Mouse (Mus musculus): Measurements from ENCODE around the gene Gp2. TPM values are rescaled to one million over a fixed set of nuclear protein-coding genes. Genes with fewer than 3 reads are reported as not detected.
A peak's percentile ranks its signal among the peaks of the same experiment; 100 is the strongest.

Gene Gp2
- not detected for total RNA-seq (2021)
- not detected in 2 replicates for polyA plus RNA-seq (2012; rRNA removed)
- long read RNA-seq: 0 reads

DNA sequence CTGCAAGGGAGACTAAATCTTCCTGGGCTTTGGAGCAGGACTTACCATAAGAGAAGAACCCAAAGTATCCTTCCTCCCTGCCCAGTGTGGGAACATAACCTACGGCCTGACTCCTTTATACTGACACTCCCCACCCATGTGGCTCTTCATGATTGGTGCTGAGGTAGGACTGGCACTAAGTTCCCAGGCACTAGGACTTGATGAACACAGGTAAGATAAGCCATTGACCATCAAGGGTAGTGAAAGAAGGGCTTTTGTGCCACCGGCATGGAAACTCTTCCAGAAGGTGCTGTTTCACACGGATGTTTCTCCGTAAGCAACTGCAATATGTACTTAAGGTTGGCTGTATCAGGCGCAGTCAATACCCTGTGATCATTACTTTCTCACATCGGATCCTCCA is at the start of gene Gp2:
Gene Gp2 (minus strand): TSS at position 101 of the 400 bp plus-strand sequence.
- no peak for DNase-seq

DNA sequence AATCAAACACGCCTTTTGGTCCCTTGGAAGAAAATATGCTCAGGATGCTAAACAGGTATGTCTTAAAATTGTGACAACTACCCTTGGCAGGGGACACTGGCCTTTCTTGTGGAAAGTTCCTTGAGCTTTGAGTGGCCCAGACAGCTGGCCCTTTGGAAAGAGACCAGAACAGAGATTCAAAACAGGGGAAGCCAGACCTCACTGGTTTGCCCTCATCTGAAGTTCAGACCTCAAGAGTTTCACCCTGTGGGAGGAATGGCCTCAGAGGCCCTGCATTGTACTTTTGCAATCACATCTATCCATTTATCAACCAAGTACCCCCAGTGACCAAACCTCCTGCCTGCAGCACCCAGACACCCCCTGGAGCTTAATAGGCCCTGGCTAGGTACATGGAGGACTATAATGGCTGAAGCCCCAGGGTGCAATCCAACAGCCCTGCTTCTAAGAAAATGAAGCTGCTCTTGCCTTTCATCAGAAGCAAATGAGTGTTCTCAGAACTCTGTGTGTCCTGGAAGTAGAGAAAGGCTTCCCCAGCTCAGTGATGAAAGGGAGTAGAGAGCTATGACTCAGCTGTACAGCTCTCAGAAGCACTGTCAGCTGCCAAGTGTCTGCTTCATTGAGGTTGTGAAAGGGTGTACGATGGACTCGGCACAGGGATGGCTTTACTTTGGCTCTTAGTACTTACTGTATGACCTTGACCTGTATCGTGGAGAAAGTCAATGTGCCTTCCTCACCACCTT is 31.1 kb upstream of the Gp2 start:
- DNase-seq: peak; percentile 51

DNA sequence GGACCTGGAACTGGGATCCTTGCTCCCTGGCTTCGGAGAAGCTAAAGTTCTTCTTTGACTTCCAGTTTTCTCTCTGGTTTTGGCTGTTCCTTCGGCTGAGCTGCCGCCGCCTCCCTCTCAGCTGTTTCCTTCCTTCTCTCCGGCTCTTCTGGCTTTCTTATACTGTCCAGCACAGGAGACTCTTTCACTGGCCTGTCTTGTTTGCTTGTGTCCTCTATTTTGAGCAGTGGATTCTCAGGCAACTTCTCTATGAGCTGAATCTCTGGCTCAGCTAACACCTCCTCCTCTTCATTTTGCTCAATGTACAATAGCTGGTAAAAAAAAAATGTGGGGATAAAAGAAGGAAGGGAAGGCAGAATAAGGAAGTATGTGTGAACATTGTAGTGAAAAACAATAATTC is 27.6 kb upstream of the Gp2 start:
- no peak for DNase-seq

DNA sequence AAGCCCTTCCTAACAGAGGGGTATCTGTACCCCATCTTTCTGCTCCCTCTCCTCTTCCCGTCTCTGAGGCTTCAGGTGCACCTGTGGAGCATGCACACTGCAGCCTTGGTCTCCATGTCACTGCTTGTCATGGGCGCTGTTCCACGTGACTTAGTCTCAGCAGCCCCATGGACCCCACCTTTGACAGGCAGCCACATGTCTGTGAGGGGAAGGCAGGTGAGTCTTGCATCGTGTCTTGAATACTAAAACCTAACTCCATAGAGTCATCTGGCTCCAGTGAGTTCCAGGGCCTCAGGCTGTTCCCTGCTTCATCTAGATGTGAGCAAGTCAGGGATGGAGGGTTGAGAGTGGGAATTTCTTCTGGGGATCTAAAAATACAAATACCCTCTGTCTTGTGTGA is 25.1 kb upstream of the Gp2 start:
- no peak for DNase-seq

DNA sequence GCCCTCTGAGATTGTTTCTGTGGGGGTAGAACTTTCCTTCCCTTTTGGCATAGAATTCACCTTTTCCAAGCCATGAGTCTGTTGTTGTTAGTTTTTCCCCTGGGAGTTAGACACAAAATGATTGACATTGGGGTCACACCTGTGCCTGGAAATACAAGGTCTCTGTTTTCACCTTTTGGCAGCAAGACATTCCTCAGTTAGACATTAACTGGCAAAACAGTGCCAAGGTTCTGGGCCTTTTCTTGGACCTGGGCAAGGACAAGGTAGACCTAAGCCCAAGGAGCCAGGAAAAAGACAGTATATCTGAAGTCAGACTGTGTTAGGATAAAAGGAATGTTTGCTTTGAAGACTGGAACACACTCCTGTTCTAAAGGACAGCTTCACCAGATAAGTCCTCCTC is 20.2 kb upstream of the Gp2 start, which contains the start of gene Umod:
Gene Umod (minus strand): TSS at position 27 of the 400 bp plus-strand sequence.
- no peak for DNase-seq

DNA sequence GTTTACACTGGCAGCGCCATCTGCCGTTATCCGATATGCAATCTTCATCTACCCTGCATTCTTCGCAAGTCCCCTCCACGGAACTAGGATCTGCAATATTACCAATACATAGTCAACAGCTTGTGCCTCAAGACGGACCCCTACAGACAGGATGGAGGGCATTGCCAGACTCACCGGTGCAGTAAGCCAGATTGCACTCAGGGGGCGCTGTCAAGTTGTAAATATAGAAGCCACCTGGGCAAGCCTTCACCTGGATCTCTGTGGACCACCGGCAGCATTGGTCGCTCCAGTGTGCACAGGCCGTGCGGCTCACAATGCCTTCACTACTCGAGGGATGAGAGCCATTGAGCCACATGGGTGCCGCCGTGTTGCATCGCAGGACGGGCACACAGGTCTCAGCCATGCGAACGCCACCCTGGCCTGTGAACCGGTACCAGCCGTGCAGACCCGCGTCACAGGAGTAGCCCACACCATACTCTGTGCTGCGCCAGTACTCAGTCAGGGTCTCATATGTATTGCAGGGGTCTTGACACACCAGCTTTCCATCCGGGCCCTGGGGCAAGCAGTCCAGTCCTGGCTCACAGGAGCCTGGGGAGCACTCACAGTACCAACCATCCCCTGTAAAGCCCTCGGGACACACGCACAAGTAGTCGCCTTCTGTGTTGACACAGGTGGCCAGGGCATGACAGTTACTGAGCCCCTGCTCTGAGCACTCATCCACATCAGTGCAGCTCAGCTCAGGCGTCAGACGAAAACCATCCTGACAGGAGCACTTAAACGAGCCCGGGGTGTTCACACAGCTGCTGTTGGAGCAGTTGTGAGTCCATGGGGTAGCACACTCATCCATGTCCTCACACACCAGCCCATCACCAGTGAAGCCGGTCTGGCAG is 17.7 kb upstream of the Gp2 start:
- no peak for DNase-seq

DNA sequence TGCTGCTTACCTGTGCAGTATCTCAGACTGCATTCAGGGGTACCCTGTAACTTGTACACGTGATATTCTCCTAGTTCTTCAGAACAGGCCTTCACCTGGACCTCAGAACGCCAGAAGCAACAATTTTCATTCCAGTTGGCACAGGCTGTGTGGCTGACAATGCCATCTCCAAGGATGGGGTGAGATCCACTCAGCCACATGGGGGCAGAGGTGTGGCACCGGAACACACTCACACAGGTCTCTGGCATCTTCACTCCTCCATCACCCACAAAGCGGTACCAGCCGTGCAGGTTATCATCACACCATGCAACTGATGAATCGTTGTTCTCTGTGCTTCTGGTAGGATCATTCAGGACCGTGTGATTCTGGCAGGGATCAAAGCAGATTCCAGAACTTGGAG is 4.9 kb downstream of the Gp2 start:
- DNase-seq: no peak

DNA sequence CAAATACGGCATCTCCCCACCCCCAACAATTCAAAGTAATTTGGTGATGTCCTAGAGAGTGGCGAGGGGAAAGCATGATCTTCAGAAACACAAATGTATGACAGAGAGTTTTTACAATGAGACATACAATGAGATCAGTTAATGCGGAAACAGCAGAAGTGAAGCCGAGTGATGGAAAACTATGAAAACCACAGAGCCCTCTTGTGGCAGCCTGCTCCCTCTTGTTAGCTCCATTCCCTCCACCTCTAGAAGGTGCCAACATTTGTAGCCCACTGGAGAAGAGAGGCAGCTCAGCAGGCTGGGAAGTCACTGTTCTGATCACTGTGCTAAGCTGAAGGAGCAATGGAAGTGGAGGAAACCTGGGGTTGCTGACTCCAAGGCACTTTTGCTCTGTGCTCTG is 15.2 kb downstream of the Gp2 start:
- no peak for DNase-seq

DNA sequence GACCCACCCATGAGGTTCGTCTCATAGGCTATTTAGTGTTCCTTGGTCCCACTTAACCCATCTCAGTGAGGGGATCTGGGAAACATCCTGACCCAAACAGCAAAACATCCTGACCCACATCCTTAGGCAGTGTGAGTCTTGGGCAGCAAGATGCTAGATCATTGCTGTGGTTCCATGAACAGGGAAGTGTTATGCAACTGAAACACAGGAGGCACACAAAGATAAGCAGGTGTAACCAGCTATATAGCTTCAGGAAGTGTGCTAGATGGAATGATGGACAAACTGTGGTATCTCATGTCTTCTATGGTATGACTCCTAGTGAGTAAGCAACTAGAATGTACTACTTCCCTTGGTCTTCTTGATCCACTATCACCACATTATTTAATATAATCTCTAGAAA is 17.1 kb downstream of the Gp2 start:
- DNase-seq: no peak

DNA sequence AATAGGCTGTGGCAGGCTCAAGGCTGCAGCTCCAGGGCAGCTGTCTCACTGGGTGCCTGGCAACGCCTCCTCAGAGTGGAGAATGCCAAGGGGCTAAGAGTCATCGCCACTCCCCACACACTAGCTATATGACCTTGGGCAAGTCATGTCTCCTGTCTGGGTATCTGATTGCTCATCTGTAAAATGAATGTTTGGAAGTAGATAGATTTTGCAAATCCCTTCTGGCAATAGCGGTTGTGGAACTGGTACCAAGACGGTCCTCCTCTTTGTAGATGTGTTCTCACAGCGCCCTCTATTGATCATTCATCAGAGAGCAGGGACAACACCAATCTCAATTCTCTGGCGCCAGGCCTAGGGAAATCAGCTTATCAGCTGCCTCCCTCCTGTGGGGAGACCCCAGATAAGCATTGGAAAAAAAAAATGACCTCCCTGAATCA is 31.9 kb downstream of the Gp2 start:
- peak; percentile 88 for DNase-seq

DNA sequence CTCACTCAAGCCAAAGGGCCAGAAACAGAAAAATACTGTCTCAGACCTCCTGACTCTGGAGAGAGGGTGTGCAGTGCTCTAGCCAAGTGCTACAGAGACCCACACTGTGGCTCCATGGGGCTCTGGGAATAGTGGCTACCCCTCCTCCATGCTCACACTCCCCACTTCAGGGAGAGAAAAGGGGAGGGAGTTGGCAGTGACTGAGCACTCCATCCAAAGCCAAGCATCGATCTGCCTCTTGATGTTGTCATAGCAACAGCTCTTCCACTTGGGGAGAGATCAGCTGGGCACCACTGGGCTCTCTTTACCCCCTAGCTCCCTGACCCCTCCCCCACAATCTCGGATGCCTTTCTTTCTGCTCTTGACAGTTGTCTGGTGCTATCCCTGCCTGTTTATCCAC is 38.4 kb downstream of the Gp2 start:
- DNase-seq: no peak

DNA sequence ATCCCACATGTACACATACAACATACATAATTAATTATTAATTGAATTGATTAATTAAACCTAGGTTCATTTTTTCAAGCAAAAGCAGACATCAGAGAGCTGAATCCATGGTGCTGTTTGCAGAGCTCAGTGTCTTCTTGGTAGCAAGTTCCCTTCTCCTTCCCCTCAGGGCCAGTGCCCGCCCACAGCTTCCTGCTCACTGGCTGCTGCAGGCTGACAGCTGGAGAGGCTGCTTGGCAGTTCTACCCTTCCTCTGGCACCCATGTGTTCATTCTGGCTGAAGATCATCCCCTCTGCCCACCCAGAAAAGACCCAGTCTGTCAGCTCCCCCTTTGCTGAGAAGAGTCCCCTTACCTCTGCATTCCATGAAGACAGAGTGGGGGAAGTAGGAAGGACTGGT is 40.6 kb downstream of the Gp2 start:
- no peak for DNase-seq

DNA sequence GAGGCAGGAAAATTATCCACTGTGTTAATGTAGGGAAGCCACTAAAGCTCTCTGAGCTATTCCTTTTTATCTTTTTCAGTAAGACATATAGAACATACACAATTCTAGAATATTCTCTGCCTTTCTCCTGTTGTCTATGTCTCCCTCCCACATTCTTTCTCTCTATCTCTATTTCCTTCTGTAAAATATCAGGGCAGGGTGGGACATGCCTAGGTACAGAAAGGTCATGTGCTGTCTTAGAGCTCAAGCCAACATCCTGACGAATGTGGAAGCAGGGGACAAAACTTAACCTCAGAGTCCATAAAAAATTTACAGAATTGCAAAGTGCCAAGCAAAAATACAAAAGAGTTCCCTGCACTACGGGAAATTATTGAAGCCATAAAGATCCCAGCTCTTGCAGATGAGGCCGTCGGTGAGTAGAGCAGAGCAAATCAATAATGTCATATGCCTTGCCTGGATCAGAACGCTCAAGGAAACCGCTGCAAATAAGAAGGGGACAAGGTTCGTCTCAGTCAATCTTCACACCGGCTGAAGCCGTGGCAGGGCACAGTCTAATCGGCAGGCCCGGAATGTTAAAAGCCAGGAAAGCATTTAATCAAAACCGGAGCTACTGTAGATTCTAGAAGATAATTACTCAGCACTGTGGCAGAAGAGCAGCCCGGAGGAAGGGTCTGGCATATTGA is 64.9 kb downstream of the Gp2 start:
- DNase-seq: no peak

Other genes with a start within 250 kb of the Gp2 start
- gene Umod, start 20.0 kb upstream of the Gp2 start, total RNA-seq (2021): not detected
- gene Umod, start 20.0 kb upstream of the Gp2 start, polyA plus RNA-seq (2012; rRNA removed): not detected in 2 replicates
- gene Acsm5, start 60.2 kb upstream of the Gp2 start, total RNA-seq (2021): 1 to 10 TPM; 2.9 to 4.4 TPM
- gene Acsm5, start 60.2 kb upstream of the Gp2 start, polyA plus RNA-seq (2012; rRNA removed): 0.82 and 1.2 TPM in 2 replicates
- not detected for gene Pdilt, start 64.2 kb upstream of the Gp2 start, total RNA-seq (2021)
- gene Pdilt, start 64.2 kb upstream of the Gp2 start, polyA plus RNA-seq (2012; rRNA removed): not detected in 2 replicates
- under 1 TPM in 1 of 2 experiments, not detected in 1; 0.48 TPM for gene Acsm2, start 95.1 kb upstream of the Gp2 start, total RNA-seq (2021)
- not detected in 2 replicates for gene Acsm2, start 95.1 kb upstream of the Gp2 start, polyA plus RNA-seq (2012; rRNA removed)
- under 1 TPM; 0.31 to 0.98 TPM for gene Acsm1, start 147.7 kb upstream of the Gp2 start, total RNA-seq (2021)
- 0.15 TPM in 1 of 2 replicates, not detected in the other for gene Acsm1, start 147.7 kb upstream of the Gp2 start, polyA plus RNA-seq (2012; rRNA removed)
- not detected for gene Acsm4, start 230.7 kb upstream of the Gp2 start, total RNA-seq (2021)
- not detected in 2 replicates for gene Acsm4, start 230.7 kb upstream of the Gp2 start, polyA plus RNA-seq (2012; rRNA removed)

Data from adrenal gland, adult 2 months (tissue).